18 mouse cellular contexts compared by ENCODE assay signal in the genomic region with DNA sequence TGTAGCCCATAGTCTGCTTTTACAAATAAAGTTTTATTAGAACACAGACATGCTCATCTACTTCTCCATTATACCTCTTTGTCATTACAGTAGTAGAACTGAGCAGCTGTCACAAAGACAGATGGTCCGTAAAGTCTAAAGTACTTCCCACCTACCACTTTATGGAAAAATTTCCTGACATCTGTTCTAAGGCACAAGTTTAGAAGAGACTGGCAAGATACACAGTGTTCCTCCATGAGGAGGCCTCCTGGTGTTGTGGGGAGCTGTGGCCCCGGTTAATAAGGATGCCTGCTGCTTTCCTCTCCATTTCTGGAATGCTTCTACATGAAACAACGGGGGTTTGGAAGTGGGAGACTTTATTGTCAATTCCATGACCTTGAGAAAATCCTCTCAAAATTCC.
DNase-seq lines count a peak whose midpoint lies in the region.
"Had no signal": no experiment of that assay in that cellular context is flagged by ENCODE, and none has a peak within 500 bp of the region (broad histone marks: within the 10 kb centered on the region; RNA-seq: fewer than 3 reads in every experiment).

No protein-coding gene starts in this region.

- peak; percentile 11 for DNase-seq in left cerebral cortex, adult 11 months (ENCODE audit: low spot score)
- no peak for DNase-seq in left cerebral cortex, postnatal 4 days
- DNase-seq in frontal cortex, postnatal 36 days (ENCODE audit: low spot score in 2 of 2): peak; percentile 15 to 33
- DNase-seq in layer of hippocampus, adult 8-10 months (ENCODE audit: low spot score in 2 of 2): peak; percentile 17 to 29
- DNase-seq in left cerebral cortex, postnatal 25 days (ENCODE audit: low spot score in 2 of 2): peak; percentile 26 to 73
- no peak for DNase-seq in kidney, postnatal 14 days
- DNase-seq in heart, adult 18-20 months: no peak
- DNase-seq: B cell, adult 2 months; cerebellum, adult 2 months; cerebellum, postnatal 14 days; gastrocnemius, postnatal 10 days; heart, postnatal 4 days; kidney, adult 8-10 months; liver; lung, adult 2 months; lung, postnatal 10 days; thymus, adult 2 months; thymus, postnatal 4 days had no signal

- intact Hi-C loops in left cerebral cortex, postnatal 4 days (cut with DNase I): no loop called here
- intact Hi-C loops in left cerebral cortex, postnatal 25 days (cut with DNase I): loop anchor here (10.0 kb wide), 1 partner anchor 272 kb away; no protein-coding TSS in a partner anchor

Comparison
In these comparisons a context has a peak if more than half of its experiments do, and no peak if none do; other contexts are left out.
1. DNase-seq: peak in left cerebral cortex, adult 11 months (single experiment), frontal cortex, postnatal 36 days (2 of 2), layer of hippocampus, adult 8-10 months (2 of 2) and left cerebral cortex, postnatal 25 days (2 of 2); none in left cerebral cortex, postnatal 4 days (single experiment), kidney, postnatal 14 days (single experiment) and heart, adult 18-20 months (0 of 2).